Mouse (Mus musculus) midbrain, embryonic 14.5 days (tissue): ENCODE results near the gene Plac1. TPM values are rescaled to one million over a fixed set of nuclear protein-coding genes. Genes with fewer than 3 reads are reported as not detected.

Experiments
- ATAC-seq: fragments of 200-750 bp; cut with Nextera tagmentation; 2 replicates; pipeline ENCODE4 v1.8.0; 2017; ENCODE audit warnings: moderate number of reproducible peaks, moderate library complexity; ENCODE audit not compliant: low FRiP score, low TSS enrichment
- DNase-seq: peaks from one replicate; pipeline ENCODE4 v3.0.0-alpha.2; 2015
- H3K27ac ChIP-seq: fragments of 300-500 bp; sonication (generic); replicated peaks from 2 replicates; pipeline ENCODE4 v1.5.1; 2014; ENCODE audit warnings: mild to moderate bottlenecking, low read depth, low read length, moderate library complexity
- H3K27me3 ChIP-seq: fragments of 300-500 bp; sonication (generic); 2 replicates; pipeline ENCODE4 v1.6.1; 2014; ENCODE audit warnings: low read length, control low read depth, mixed read lengths; ENCODE audit not compliant: control insufficient read depth, insufficient read depth
- H3K36me3 ChIP-seq: fragments of 300-500 bp; sonication (generic); 2 replicates; pipeline ENCODE4 v1.6.1; 2014; ENCODE audit warnings: low read length, control low read depth; ENCODE audit not compliant: control insufficient read depth, insufficient read depth
- H3K4me1 ChIP-seq: fragments of 300-500 bp; sonication (generic); 2 replicates; pipeline ENCODE4 v1.6.1; 2014; ENCODE audit warnings: mild to moderate bottlenecking, antibody characterized with exemption, low read length, control low read depth; ENCODE audit not compliant: control insufficient read depth, insufficient read depth
- H3K4me2 ChIP-seq: fragments of 300-500 bp; sonication (generic); 2 replicates; pipeline ENCODE4 v1.6.1; 2014; ENCODE audit warnings: mild to moderate bottlenecking, low read length, moderate library complexity
- H3K4me3 ChIP-seq: fragments of 300-500 bp; sonication (generic); replicated peaks from 2 replicates; pipeline ENCODE4 v1.5.1; 2014; ENCODE audit warnings: low read depth, low read length
- H3K9ac ChIP-seq: fragments of 300-500 bp; sonication (generic); replicated peaks from 2 replicates; pipeline ENCODE4 v1.6.1; 2014; ENCODE audit warnings: mild to moderate bottlenecking, low read length, moderate library complexity
- H3K9me3 ChIP-seq: fragments of 300-500 bp; sonication (generic); 2 replicates; pipeline ENCODE4 v1.6.1; 2016; ENCODE audit warnings: low read length, control low read depth, mixed read lengths; ENCODE audit not compliant: control insufficient read depth
- WGBS: fragments of 180-500 bp; shearing (Covaris S2); extraction: QIAGEN DNeasy Blood & Tissue Kit; methylation state at CpG from one replicate; pipeline ENCODE4 v1.1.7; 2014; 5-methylcytosine and 5-hydroxymethylcytosine counted together
- polyA plus RNA-seq: library from polyadenylated mRNA; unstranded; fragments of >200 nt; fragmentation: Nextera tagmentation; extraction: Ambion mirVana; gene quantifications from 2 replicates; pipeline ENCODE4 v1.2.1, GENCODE M21; 2014

The Plac1 gene
- polyA plus RNA-seq, 1 experiment from 2014 or later, result 0.57 TPM

DNA sequence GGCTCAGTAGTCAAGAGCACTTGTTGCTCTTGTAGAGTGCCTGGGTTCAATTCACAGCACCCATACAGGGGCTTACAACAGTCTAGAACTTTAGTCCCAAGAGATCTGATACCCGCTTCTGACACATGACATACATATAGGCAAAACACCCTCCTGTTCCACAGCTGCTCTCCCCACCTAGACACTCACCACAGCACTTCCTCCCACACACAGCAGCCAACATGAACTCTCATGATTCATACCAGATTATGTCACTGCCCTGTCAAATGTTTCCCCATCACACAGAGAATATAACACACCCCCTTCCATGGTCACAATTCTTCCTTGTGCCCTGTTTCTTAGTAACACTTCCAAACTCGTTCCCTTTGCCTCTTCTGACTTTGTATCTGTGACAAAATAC lies 71.3 kb downstream of the Plac1 start:
- no peak overlapping the region for H3K4me2 ChIP-seq
- H3K27ac ChIP-seq, result no peak overlapping the region
- 73% methylated on average over 2 of the region's 2 CpGs for WGBS
- DNase-seq (no peak), ATAC-seq (no peak)
- no peaks in the 10 kb centered on the region for H3K4me1 ChIP-seq
- H3K9ac ChIP-seq, result no peak overlapping the region
- H3K9me3 ChIP-seq, result no peaks in the 10 kb centered on the region
- no peaks in the 10 kb centered on the region for H3K27me3 ChIP-seq
- H3K36me3 ChIP-seq, result no peaks in the 10 kb centered on the region
- H3K4me3 ChIP-seq, result no peak overlapping the region

DNA sequence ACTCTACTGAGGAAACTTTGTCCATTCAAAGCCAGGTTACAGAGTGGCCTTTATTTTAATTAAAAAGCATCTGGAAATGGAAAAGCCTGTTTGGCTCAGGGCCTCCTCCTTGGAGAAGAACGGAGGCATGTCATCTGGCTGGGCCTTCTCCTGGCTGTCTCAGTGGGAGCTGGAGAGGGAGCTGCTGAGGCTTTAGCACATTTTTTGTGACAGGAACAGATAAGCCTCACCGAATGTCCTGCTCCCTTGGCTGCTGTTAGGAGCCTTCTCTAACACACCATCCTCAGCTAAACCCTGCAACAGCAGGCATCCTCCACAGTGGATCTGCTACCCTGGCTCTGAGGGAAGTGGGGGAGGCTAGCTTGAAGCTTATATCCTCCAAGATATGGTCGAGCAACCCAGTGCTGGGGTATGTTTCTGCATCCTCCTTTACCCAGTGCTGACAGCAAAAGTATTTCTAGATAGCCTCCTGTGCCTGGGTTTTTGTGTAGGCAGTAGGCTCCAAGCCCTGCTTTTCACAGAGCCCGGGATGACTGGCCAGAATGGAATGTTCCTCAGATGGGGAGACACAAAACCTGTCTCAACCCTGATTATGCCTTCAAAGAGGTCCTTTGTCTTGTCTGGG lies 72.9 kb downstream of the Plac1 start:
- Histone ChIP-seq H3K4me2 (no peak overlapping the region), H3K27ac (no peak overlapping the region), H3K27me3 (no peaks in the 10 kb centered on the region), H3K36me3 (no peaks in the 10 kb centered on the region), H3K9ac (no peak overlapping the region), H3K4me1 (no peaks in the 10 kb centered on the region), H3K9me3 (no peaks in the 10 kb centered on the region), H3K4me3 (no peak overlapping the region)
- no peak for DNase-seq
- ATAC-seq, result no peak
- whole genome bisulfite sequencing, result 62% methylated on average over 4 of the region's 4 CpGs

GRCm38 (mm10) chrX:53166251-53166900 lies 73.5 kb downstream of the Plac1 start:
- Histone ChIP-seq H3K27ac (no peak overlapping the region), H3K4me1 (no peaks in the 10 kb centered on the region)
- 53% methylated on average over 15 of the region's 15 CpGs for WGBS

DNA sequence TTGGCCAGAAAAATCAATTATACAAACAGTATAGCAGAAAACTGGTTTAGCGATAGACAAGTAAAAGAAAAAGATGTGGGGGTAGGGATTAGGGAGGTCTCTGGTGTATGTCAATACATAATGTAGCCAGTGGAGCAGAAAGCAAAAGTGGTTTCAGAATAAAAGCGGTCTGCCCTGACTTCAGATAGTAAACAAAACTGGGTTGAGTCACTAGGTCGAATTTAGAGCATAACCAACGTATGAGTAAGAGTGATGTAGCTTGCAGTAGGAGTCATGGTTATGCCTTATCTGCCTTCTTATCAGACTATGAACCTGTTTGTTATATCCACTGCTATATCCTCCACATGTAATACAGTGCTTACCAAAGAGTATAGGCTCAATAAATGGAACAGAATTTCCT lies 77.3 kb downstream of the Plac1 start:
- no peaks in the 10 kb centered on the region for H3K36me3 ChIP-seq
- no peak for DNase-seq
- no peak overlapping the region for H3K27ac ChIP-seq
- no peaks in the 10 kb centered on the region for H3K9me3 ChIP-seq
- H3K4me1 ChIP-seq, result no peaks in the 10 kb centered on the region
- no peak overlapping the region for H3K9ac ChIP-seq
- no peaks in the 10 kb centered on the region for H3K27me3 ChIP-seq
- ATAC-seq, result no peak
- no peak overlapping the region for H3K4me3 ChIP-seq
- H3K4me2 ChIP-seq, result no peak overlapping the region
- 39% methylated on average over 4 of the region's 4 CpGs for WGBS

More at GRCm38 (mm10) chrX:53166251-53166900, 73.5 kb downstream of the Plac1 start:
- no peaks in the 10 kb centered on the region for H3K36me3 ChIP-seq
- H3K4me3 ChIP-seq, result no peak overlapping the region
- H3K9ac ChIP-seq, result no peak overlapping the region
- no peaks in the 10 kb centered on the region for H3K9me3 ChIP-seq
- H3K27me3 ChIP-seq, result no peaks in the 10 kb centered on the region
- ATAC-seq (no peak), DNase-seq (peak; percentile 9)
- H3K4me2 ChIP-seq, result no peak overlapping the region

GRCm38 (mm10) chrX:53161583-53161982 lies 78.3 kb downstream of the Plac1 start:
- 65% methylated on average over 4 of the region's 4 CpGs for WGBS
- ATAC-seq (no peak), DNase-seq (no peak)
- no peaks in the 10 kb centered on the region for H3K4me1 ChIP-seq
- no peak overlapping the region for H3K9ac ChIP-seq
- no peak overlapping the region for H3K27ac ChIP-seq
- no peaks in the 10 kb centered on the region for H3K9me3 ChIP-seq
- H3K36me3 ChIP-seq, result no peaks in the 10 kb centered on the region
- no peak overlapping the region for H3K4me3 ChIP-seq
- no peak overlapping the region for H3K4me2 ChIP-seq
- H3K27me3 ChIP-seq, result no peaks in the 10 kb centered on the region

DNA sequence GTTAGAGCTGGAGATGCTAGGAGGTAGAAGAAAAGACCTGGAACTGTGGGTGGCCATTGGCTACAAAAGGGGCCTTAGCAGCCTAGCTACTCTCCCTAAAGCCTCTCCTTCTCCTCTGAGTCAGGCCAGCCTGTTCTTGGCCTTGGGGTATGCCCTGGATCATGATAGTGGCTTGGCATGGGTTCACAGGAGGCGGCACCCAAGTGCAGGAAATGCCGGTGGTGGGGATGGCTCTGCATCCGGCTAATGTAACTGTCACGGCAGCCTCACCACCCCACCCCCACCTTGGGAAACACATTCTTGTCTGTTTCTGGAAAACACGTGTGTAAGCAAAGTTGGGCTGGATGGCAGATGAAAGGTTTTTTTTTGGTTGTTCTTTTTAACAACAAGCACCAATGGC lies 78.8 kb downstream of the Plac1 start:
- DNase-seq, result no peak

DNA sequence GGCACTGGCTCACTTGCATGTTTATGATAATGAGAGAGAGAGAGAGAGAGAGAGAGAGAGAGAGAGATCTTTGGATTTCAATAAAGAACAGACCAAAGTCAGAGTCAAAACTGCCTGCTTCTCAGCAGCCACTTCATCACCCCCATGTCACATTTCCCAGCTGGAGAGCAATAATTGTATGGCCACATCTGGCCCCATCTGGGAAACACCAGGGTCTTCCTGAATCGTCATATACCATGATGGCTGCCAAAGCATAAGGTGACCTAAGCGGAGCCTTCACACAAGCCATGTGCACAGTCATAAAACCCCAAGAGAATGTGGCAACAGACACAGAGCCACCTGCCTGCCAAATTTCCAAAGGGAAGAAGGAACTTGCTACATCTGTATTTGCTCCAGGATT lies 91.9 kb downstream of the Plac1 start:
- no peak overlapping the region for H3K9ac ChIP-seq
- no peak overlapping the region for H3K4me3 ChIP-seq
- H3K36me3 ChIP-seq, result no peaks in the 10 kb centered on the region
- WGBS, result 78% methylated on average over 2 of the region's 2 CpGs
- no peak overlapping the region for H3K4me2 ChIP-seq
- no peak for ATAC-seq
- DNase-seq, result no peak
- no peaks in the 10 kb centered on the region for H3K9me3 ChIP-seq
- no peaks in the 10 kb centered on the region for H3K4me1 ChIP-seq
- H3K27me3 ChIP-seq, result no peaks in the 10 kb centered on the region
- no peak overlapping the region for H3K27ac ChIP-seq

More for the DNA sequence above, 78.8 kb downstream of the Plac1 start:
- 79% methylated on average over 5 of the region's 5 CpGs for WGBS
- H3K4me1 ChIP-seq, result no peaks in the 10 kb centered on the region
- H3K4me2 ChIP-seq, result no peak overlapping the region
- H3K27ac ChIP-seq, result no peak overlapping the region
- ATAC-seq, result no peak
- no peaks in the 10 kb centered on the region for H3K9me3 ChIP-seq
- no peaks in the 10 kb centered on the region for H3K27me3 ChIP-seq
- no peaks in the 10 kb centered on the region for H3K36me3 ChIP-seq
- no peak overlapping the region for H3K4me3 ChIP-seq
- no peak overlapping the region for H3K9ac ChIP-seq

DNA sequence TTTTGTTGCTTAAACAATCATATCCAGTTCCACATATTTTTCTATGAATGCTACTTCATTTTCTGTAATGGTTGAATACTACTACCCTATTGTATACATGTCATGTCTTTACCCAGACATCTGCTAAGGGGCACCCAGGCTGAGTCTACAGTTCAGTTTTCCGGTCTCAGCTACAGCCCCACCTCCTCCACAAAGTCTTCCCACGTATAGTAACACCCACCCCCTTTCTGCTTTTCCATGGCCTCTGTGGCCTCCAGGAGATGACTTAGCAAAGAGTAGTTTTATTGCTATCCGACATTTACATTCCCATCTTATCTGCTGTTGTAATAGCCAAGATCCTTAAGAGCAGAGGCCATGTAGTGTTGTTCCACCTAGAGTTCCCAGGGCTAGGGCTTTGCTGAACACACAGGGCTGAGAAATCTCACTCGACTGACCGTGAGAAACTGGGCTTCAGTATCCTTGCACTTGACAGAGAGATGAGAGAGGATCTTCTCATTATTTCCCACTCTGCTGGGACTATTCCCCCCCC lies 93.5 kb downstream of the Plac1 start:
- no peak overlapping the region for H3K9ac ChIP-seq
- DNase-seq, result no peak
- no peaks in the 10 kb centered on the region for H3K9me3 ChIP-seq
- H3K36me3 ChIP-seq, result no peaks in the 10 kb centered on the region
- no peak overlapping the region for H3K4me2 ChIP-seq
- ATAC-seq, result no peak
- H3K27ac ChIP-seq, result no peak overlapping the region
- no peaks in the 10 kb centered on the region for H3K27me3 ChIP-seq
- no peaks in the 10 kb centered on the region for H3K4me1 ChIP-seq
- H3K4me3 ChIP-seq, result no peak overlapping the region
- WGBS, result 82% methylated on average over 5 of the region's 5 CpGs

DNA sequence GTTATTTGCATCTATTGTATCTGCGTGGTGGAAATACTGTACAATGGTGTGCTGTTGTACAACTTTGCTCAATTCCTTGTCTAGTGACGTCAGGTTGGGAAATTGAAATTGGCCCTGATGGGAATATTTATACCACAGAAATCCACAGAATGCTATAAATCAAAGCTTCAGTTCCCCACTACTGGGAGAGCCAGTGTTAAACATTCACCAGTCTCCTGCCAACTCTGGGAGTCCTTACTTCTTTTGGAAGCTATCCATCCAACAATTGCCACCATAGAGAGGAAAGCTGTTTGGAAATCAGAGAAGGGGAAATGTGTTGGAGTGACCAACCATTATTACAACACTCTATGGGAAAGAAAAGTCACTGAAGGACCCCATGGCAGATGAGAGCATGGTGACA lies 100.3 kb downstream of the Plac1 start:
- H3K4me2 ChIP-seq, result no peak overlapping the region
- H3K9ac ChIP-seq, result no peak overlapping the region
- no peaks in the 10 kb centered on the region for H3K9me3 ChIP-seq
- no peaks in the 10 kb centered on the region for H3K36me3 ChIP-seq
- DNase-seq (no peak), ATAC-seq (no peak)
- H3K27ac ChIP-seq, result no peak overlapping the region
- no peak overlapping the region for H3K4me3 ChIP-seq
- no peaks in the 10 kb centered on the region for H3K27me3 ChIP-seq
- no peaks in the 10 kb centered on the region for H3K4me1 ChIP-seq
- WGBS, result 88% methylated on average over 2 of the region's 2 CpGs
